Comparison of ENCODE assay signal across 19 mouse cellular contexts in the genomic region with DNA sequence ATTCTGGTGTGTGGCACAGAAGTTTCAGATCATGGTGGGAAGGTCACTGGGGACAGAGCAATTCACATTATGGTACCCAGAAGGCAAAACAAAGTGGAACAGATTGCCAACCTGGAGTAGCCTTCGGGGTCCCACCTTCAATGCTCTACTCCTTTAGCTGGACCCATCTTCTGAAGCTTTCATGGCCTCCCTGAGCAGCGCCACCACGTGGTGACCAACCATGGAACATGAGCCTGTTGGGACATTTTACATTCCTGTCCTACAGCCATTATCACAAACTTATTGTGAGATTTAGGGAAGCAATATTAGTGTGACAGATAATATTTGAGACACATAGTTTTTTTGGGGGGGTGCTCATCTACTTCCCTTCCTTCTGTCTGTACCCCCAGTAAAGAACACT.
DNase-seq lines count a peak whose midpoint lies in the region; ATAC-seq and TF ChIP-seq lines count a peak whose summit lies in the region.
"Had no signal": no experiment of that assay in that cellular context is flagged by ENCODE, and none has a peak within 500 bp of the region (broad histone marks: within the 10 kb centered on the region; RNA-seq: fewer than 3 reads in every experiment).

No protein-coding gene starts in this region.

- 68% methylated on average over 3 of the region's 3 CpGs for WGBS in heart, postnatal 0 days
- WGBS in heart, embryonic 11.5 days (ENCODE audit: insufficient replicate concordance) = 65% methylated on average over 3 of the region's 3 CpGs
- WGBS in liver, embryonic 14.5 days (ENCODE audit: insufficient replicate concordance) = 49% methylated on average over 3 of the region's 3 CpGs

- H3K27me3 ChIP-seq in heart, postnatal 0 days (ENCODE audit: control insufficient read depth, insufficient read depth, low read length) = no peaks in the 10 kb centered on the region
- H3K27me3 ChIP-seq in heart, embryonic 11.5 days (ENCODE audit: control insufficient read depth, insufficient read depth, low read length) = no peaks in the 10 kb centered on the region
- H3K27me3 ChIP-seq in liver, embryonic 14.5 days (ENCODE audit: control insufficient read depth, insufficient read depth, low read length) = no peaks in the 10 kb centered on the region
- no peaks in the 10 kb centered on the region; the same call in 1 of the 2 replicates for H3K27me3 ChIP-seq in ES-Bruce4 (ENCODE audit: control insufficient read depth, insufficient read depth, low read length, poor library complexity, severe bottlenecking)

- ATAC-seq in heart, postnatal 0 days (ENCODE audit: insufficient read depth, low read depth) = no peak
- ATAC-seq in heart, embryonic 11.5 days (replicated peaks; ENCODE audit: insufficient number of reproducible peaks, low FRiP score, low TSS enrichment) = no peak
- ATAC-seq in liver, embryonic 14.5 days (ENCODE audit: insufficient read depth) = no peak

- no peaks in the 10 kb centered on the region for H3K36me3 ChIP-seq in heart, postnatal 0 days (replicated peaks; ENCODE audit: control insufficient read depth, insufficient read depth, low read length)
- no peaks in the 10 kb centered on the region for H3K36me3 ChIP-seq in heart, embryonic 11.5 days (ENCODE audit: control insufficient read depth, insufficient read depth, low read length)
- no peaks in the 10 kb centered on the region for H3K36me3 ChIP-seq in liver, embryonic 14.5 days (replicated peaks; ENCODE audit: control insufficient read depth, insufficient read depth, low read depth)
- H3K36me3 ChIP-seq in ES-Bruce4 (ENCODE audit: control insufficient read depth, insufficient read depth, low read length, poor library complexity, severe bottlenecking) = no peaks in the 10 kb centered on the region
- H3K36me3 ChIP-seq: embryonic facial prominence, embryonic 13.5 days; kidney, embryonic 15.5 days; limb, embryonic 12.5 days had no signal

- H3K27ac ChIP-seq in heart, postnatal 0 days (ENCODE audit: low read depth) = no peak overlapping the region
- no peak overlapping the region for H3K27ac ChIP-seq in heart, embryonic 11.5 days (ENCODE audit: low read depth, low read length)
- no peak overlapping the region for H3K27ac ChIP-seq in liver, embryonic 14.5 days
- no peak overlapping the region for H3K27ac ChIP-seq in ES-Bruce4 (ENCODE audit: insufficient read depth, low read length)
- H3K27ac ChIP-seq: embryonic facial prominence, embryonic 13.5 days; heart, adult 2 months; hindbrain, embryonic 14.5 days; kidney, embryonic 15.5 days; limb, embryonic 12.5 days had no signal

- no peak for TF ChIP-seq EP300 in heart, postnatal 0 days (IDR thresholded peaks at IDR 0.05; ENCODE audit: low read depth)
- TF ChIP-seq EP300 in liver, embryonic 14.5 days (IDR thresholded peaks at IDR 0.05; ENCODE audit: low read depth) = no peak
- no peak for TF ChIP-seq EP300 in ES-Bruce4 (IDR thresholded peaks at IDR 0.05; ENCODE audit: insufficient read depth, low read depth, low read length)

- TF ChIP-seq POLR2A in ES-Bruce4 (IDR thresholded peaks at IDR 0.05; ENCODE audit: insufficient read depth, low read length) = no peak

- no peak overlapping the region for H3K4me2 ChIP-seq in heart, postnatal 0 days (ENCODE audit: low read depth, low read length)
- no peak overlapping the region for H3K4me2 ChIP-seq in heart, embryonic 11.5 days
- no peak overlapping the region for H3K4me2 ChIP-seq in liver, embryonic 14.5 days (ENCODE audit: low read depth)
- H3K4me2 ChIP-seq: embryonic facial prominence, embryonic 13.5 days; hindbrain, embryonic 14.5 days; kidney, embryonic 15.5 days; limb, embryonic 12.5 days; midbrain, embryonic 11.5 days had no signal

- no peak overlapping the region for H3K9ac ChIP-seq in heart, postnatal 0 days (replicated peaks; ENCODE audit: low read depth, low read length)
- H3K9ac ChIP-seq in heart, embryonic 11.5 days (ENCODE audit: low read depth, low read length) = no peak overlapping the region
- H3K9ac ChIP-seq in liver, embryonic 14.5 days (replicated peaks) = no peak overlapping the region
- H3K9ac ChIP-seq in ES-Bruce4 (ENCODE audit: low read depth, poor library complexity, severe bottlenecking) = no peak overlapping the region
- H3K9ac ChIP-seq: embryonic facial prominence, embryonic 13.5 days; hindbrain, embryonic 14.5 days; kidney, embryonic 15.5 days; limb, embryonic 12.5 days had no signal

- TF ChIP-seq CTCF in heart, postnatal 0 days (IDR thresholded peaks at IDR 0.05; ENCODE audit: low read depth) = peak; percentile 11; the same call in 1 of the 2 replicates
- TF ChIP-seq CTCF in liver, embryonic 14.5 days (IDR thresholded peaks at IDR 0.05; ENCODE audit: low read depth) = peak; percentile 24; the same call in 1 of the 2 replicates
- TF ChIP-seq CTCF in ES-Bruce4 (IDR thresholded peaks at IDR 0.05; ENCODE audit: low read depth, low read length) = peak; percentile 71

- no peak overlapping the region for H3K4me3 ChIP-seq in heart, postnatal 0 days (ENCODE audit: low read depth, low read length)
- H3K4me3 ChIP-seq in heart, embryonic 11.5 days (ENCODE audit: low read depth, low read length) = no peak overlapping the region
- no peak overlapping the region for H3K4me3 ChIP-seq in liver, embryonic 14.5 days (ENCODE audit: insufficient read depth in 1 of 2, low read depth in 2 of 2, low read length in 2 of 2)
- no peak overlapping the region for H3K4me3 ChIP-seq in ES-Bruce4 (ENCODE audit: low read depth, low read length)
- H3K4me3 ChIP-seq: embryonic facial prominence, embryonic 13.5 days; heart, adult 2 months; kidney, embryonic 15.5 days; limb, embryonic 12.5 days had no signal

- H3K9me3 ChIP-seq in heart, postnatal 0 days (replicated peaks; ENCODE audit: control insufficient read depth, low read length) = 0 out of 2 replicates have a peak, but pooled peaks cover 2% of the 10 kb centered on the region
- no peaks in the 10 kb centered on the region for H3K9me3 ChIP-seq in heart, embryonic 11.5 days (replicated peaks; ENCODE audit: control insufficient read depth, low read length)
- H3K9me3 ChIP-seq in liver, embryonic 14.5 days (ENCODE audit: control insufficient read depth, low read length) = no peaks in the 10 kb centered on the region
- peaks cover 5% of the 10 kb centered on the region for H3K9me3 ChIP-seq in ES-Bruce4 (replicated peaks; ENCODE audit: control insufficient read depth, insufficient read depth, low read length, poor library complexity, severe bottlenecking)
- H3K9me3 ChIP-seq: embryonic facial prominence, embryonic 13.5 days; kidney, embryonic 15.5 days; limb, embryonic 12.5 days had no signal

- DNase-seq in heart, postnatal 0 days (ENCODE audit: low spot score) = no peak
- no peak for DNase-seq in liver, embryonic 14.5 days (ENCODE audit: low read depth in 3 of 3, low spot score in 3 of 3)
- DNase-seq in liver = no peak
- peak; percentile 9 for DNase-seq in adipocyte (ENCODE audit: low spot score)
- no peak for DNase-seq in right cerebral cortex, adult 18-20 months
- DNase-seq in lung, postnatal 14 days = no peak
- DNase-seq: adrenal gland, postnatal 10 days; cerebellum, adult 2 months; gastrocnemius, postnatal 10 days; heart, adult 2 months; heart, postnatal 14 days; lung, postnatal 4 days had no signal

- 0 out of 2 replicates have a peak, but pooled peaks cover 3% of the 10 kb centered on the region for H3K4me1 ChIP-seq in heart, postnatal 0 days (ENCODE audit: control insufficient read depth, insufficient read depth)
- H3K4me1 ChIP-seq in heart, embryonic 11.5 days (ENCODE audit: control insufficient read depth, insufficient read depth, low read length) = peaks cover 18% of the 10 kb centered on the region
- no peaks in the 10 kb centered on the region for H3K4me1 ChIP-seq in liver, embryonic 14.5 days (replicated peaks; ENCODE audit: control insufficient read depth in 2 of 2, insufficient read depth in 2 of 2, low read length in 1 of 2)
- H3K4me1 ChIP-seq in ES-Bruce4 (ENCODE audit: control insufficient read depth, insufficient read depth, low read length) = no peaks in the 10 kb centered on the region
- H3K4me1 ChIP-seq: embryonic facial prominence, embryonic 13.5 days had no signal

Comparison
In these comparisons a context has a peak if more than half of its experiments do, and no peak if none do; other contexts are left out.
1. CTCF ChIP-seq: peak in every context shown above with its lines; median percentile 71 in ES-Bruce4; 24 in liver, embryonic 14.5 days; 11 in heart, postnatal 0 days.